Mouse (Mus musculus) erythroid progenitor cell, adult 5-6 weeks (primary cell): ENCODE data around the gene Senp6. TPM values are rescaled to one million over a fixed set of nuclear protein-coding genes. Genes with fewer than 3 reads are reported as not detected.

ENCODE experiments used
- ATAC-seq: replicated peaks from 2 replicates; pipeline ENCODE4 v1.8.0; 2016; ENCODE audit warnings: moderate number of reproducible peaks, mild to moderate bottlenecking, moderate TSS enrichment, inconsistent platforms; ENCODE audit not compliant: poor library complexity, low FRiP score, severe bottlenecking
- total RNA-seq, 2 experiments: library from RNA; stranded (forward) in 1 of 2; stranded (reverse) in 1 of 2; fragments of 150-400 nt in 1 of 2; fragments of 186-747, 209-891 nt in 1 of 2; gene quantifications; 2 replicates each; pipeline versions ENCODE4 v1.2.3 to v1.2.4; 2015 to 2017; ENCODE audit warnings: low replicate concordance in 2 of 2

Senp6 gene
- total RNA-seq, 2 experiments from 2014 or later: 52.6 to 94.3 TPM

DNA sequence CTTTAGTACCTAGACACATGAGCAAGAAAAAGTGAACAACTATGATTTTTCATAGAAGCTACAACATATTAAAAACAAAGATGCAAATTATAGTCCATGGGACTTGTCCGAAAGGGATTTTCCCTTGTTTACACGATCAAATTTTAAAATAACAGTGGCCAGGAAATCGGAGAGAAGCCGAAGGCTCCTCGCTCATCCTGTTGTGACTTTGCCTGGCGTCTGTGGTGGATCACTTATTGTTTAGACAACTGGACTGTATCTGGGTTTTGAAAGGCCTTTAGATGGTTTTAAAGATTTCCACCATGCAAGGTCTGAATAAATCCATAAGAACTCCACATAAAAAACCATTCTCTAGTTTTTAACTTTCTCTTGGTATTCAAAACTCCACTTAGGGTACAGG, 99.7 kb downstream of the Senp6 start:
- no peak for ATAC-seq

DNA sequence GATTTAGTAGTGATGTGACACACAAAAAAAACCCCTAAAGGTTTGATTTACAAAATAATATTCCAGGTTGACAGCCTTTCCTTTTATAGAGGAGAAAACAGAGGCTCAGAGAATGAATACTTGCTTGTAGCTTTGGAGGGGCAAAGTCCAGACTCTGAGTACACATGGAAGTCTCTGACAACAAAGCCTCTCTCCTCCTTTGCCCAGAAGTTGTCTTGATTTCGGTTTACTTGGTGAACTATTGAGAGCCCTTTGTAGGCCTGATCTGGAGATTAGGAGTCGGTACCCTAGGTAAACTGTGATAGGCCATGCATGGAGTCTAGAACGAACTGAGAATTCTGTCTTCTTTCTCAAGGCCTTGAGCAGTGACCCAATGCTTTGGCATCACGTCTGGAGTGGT, 100.4 kb downstream of the Senp6 start:
- ATAC-seq: no peak

DNA sequence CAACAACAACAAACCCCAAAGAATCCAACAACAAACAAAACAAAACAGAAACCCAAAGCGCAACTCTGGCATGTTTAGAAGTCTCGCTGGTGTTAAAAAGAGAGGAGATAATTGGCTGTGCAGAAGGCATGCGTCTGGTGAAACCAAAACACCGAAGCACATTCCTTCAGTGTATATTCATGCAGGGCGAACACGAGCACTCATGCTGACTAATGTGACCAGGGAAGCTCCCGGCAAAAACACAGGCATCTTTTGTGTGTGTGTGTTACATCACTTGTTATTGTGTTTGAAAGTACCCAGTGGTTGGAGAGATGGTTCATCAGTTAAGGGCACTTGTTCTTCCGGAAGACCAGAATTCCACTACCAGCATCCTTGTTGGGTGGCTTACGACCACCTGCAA, 102.8 kb downstream of the Senp6 start:
- ATAC-seq: no peak

DNA sequence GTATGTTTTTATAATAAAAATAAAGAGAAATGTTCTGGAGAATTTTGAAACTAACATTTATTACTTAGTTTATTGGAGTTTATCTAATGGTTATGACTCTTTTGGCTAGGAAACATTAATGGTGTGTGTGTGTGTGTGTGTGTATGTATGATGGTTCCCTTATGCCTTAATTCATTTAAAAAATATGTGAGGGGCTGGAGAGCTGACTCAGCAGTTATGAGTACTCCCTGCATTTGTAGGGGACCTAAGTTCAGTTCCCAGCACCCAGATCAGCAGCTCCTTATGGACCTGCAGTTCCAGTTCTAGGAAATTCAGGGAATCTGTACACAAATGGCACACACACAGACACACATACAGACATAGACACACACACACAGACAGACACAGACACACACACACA, 104.5 kb downstream of the Senp6 start:
- ATAC-seq: no peak

DNA sequence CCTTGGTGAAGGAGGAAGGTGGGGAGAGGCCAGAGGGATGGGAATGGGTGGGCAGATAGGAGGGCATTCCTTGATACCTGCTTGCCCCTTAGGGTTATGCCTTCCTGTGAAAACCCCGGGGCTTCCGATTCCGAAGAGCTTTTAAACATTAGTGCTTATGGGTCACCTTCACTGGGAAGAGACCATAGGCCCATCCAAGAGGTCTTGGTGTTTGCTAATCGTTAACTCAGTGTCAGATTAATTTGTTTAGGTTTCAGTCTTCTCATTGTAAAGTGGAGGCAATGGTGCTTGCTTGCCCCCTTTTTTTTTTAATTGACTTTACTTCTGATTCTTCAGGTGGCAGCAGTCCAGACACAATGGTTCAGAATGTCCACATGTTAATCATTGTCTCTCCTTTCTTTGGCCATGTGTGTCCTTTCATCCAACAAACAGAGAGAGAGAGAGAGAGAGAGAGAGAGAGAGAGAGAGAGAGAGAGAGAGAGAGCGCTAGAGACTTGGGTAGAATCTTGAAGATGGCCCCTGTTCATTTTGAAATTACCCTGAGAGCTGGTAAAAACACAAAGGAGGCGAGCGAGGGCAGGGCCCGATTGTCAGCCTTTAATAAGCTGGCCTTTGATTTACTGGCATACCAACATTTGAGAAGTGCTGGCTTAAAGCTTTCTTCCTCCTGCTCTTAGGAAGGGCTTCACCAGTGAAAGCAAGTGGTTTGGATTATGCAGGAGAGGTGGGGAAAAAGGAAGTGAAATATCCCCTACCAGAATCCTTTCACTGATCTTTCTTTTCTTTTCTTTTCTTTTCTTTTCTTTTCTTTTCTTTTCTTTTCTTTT, 105.9 kb downstream of the Senp6 start:
- ATAC-seq: no peak

DNA sequence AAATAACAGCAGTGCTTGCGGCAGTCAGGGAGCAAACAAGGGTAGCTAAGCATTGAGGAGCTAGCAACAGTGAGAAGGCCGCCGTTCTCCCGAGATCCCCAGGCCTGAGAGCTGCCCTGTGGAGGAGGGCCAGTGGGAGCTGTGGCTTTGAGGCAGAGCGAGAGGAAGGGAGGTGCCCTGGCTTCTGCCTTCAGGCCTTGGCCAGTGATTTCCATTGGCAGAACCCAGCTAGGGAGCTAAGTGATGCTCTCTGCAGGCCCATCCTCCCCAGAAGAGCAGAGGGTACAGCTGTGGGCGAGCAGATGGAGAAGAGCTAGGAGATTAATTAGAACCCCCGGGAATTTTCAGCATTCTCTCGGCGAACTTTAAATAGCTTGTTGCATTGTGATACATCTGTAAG, 106.9 kb downstream of the Senp6 start:
- no peak for ATAC-seq

DNA sequence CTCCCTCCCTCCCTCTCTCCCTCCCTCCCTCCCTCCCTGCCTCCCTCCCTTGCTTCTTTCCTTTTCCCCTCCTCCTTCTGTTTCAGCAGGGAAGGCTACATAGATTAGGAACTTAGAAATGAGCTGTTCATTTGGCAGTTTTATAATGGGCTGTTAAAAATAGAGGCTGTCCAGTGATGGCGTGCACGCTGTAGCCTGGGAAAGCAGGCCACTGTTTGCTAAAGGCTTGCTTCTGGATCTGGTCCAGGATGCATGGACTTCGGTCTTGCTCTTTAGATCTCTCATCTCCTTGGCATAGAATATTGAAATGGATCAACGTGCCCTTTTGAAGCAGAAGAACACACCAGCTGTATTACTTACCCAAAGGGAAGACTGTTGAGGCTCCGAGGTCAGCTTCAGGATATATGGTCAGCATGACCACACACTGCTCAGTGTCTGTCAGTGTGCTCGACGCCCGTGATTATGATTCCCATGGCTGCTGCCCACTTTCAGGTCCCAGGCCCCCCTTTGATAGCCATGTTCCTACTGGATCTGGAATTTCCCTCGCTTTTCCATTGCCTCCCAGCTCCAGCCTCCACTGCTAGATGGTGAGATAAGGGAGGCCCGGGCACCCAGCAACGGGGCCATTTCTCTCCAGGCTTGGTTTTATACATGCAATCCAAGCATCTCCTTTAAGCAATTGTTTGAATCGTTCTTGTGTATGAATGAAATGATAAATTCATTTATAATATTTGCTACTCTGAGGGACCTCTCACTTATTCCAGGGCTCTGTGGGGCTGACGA, 110.2 kb downstream of the Senp6 start:
- ATAC-seq: no peak

DNA sequence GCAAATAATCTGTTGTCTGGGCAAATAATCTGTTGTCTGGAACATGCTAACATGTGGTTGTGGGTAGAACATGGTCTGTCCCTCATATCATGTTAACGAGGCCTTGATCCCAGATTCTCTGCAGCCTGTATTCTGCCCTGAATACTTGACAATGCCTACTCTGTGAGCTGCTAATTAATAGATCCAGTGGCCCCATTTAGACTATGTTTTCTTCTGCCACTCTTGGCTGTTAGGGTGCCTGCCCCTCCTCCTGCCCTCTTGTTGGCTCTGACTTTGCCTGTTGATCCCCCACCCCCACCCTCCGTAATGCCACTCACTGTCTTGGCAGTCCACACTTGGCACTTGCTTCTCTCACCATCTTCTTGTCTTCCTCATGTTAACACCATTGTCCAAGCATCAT, 112.0 kb downstream of the Senp6 start:
- ATAC-seq: no peak

DNA sequence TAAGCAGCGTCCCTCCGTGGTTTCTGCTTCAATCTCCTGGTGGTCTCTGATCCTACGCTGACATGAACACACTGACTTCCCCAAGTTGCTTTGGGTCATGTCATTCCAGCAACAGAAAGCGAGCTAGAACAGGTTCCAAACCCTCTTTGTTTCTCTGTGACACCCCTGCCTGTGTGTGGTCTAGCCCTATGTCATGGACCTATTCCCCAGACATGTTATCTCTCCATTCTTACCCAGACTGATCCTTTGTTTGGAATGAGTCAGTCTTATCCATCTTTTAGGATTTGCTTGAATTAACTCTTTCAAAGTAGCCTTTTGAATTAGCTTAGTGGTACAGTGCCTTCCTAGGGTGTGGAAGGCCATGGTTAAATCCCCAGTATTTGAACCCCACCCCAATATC, 113.0 kb downstream of the Senp6 start:
- ATAC-seq: no peak

DNA sequence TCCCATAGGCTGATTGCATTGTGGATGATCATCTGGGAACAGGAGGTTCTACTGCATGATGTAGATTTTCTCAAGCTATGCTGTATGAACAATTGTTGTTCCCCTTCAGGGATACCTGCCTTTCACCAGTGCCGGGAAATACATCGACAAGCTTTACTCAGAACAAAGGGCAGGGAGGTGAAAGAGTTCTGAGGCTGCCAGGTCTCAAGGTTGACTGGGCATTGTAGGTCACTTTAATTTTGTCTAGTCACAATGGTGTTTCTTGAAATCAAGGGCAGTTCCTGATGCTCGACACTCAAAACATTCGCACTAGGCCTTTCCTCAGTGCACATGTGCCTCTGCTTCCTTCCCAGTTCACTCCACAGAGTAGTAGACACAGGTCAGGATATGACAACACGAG, 114.1 kb downstream of the Senp6 start:
- ATAC-seq: no peak

DNA sequence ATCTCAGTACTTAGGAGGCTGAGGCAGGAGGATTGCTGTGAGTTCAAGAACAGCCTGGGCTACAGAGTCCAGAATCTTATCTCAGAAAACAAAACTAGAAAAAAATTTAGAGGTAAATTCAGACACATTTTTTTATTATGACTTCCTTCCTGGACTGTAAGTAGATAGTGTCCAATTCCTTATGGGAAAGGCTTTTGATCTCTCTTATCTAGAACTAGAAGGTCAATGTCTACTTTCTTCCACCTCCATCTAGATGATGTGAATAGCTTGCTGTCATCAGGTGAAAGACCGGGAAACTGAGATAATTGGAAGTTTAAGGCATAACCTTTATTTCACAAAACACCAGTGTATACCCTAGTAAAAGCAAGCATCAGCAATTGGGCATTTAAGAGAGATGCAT, 115.0 kb downstream of the Senp6 start:
- ATAC-seq: no peak

DNA sequence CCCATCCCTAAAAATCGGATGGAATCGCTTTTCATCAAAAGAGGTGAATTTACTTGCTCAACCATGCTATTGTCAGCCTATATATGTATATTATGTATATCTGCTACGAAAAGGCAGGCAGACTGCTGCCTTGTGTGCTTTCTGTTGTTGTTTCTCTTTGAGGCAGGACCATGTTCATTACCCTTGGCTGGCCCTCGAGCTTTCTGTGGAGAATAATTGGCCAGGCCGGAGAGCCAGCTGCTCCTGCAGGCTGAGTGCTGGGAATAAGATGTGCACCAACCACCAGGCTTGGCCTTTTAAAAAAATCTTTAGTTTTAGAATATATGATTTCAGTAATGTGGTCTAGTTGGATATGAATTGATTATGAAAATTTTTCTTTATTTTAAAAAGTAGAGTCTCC, 117.4 kb downstream of the Senp6 start:
- no peak for ATAC-seq

DNA sequence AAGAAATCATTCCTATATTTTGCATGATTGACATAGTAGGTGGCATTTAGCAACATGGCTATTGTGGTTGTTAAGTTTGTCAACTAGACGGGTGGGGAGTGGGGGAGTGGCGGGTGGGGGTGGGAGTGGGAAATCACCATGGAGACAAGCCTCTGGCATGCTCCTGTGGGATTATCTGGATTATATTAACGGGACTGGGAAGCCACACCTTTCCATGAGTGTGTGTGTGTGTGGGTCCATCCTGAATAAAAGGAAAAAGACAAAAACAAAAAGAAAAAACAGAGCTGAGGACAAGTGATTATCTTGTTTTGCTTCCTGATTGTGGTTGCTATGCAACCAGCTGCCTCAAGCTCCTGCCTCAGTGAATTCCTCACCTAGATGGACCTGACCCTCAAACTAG, 119.0 kb downstream of the Senp6 start:
- ATAC-seq: no peak

DNA sequence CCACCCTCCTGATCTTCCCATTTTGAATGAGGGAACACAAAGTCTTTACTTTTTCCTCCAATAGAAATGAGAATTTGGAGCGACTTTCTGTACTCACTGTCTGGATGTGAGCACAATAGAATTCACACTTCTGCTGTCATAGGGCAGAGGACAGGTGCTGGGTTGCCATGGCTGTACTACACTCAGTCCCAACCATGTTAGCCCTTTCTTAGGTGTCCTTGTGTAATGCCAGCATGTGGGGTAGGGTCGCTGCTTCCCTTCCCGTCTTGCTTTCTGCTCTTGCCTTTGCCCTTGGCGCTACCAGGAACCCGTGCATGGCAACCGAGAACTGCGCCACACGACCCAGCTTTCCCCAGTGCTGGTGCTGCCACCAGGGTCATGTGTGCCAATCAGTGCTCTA, 120.0 kb downstream of the Senp6 start:
- ATAC-seq: no peak

DNA sequence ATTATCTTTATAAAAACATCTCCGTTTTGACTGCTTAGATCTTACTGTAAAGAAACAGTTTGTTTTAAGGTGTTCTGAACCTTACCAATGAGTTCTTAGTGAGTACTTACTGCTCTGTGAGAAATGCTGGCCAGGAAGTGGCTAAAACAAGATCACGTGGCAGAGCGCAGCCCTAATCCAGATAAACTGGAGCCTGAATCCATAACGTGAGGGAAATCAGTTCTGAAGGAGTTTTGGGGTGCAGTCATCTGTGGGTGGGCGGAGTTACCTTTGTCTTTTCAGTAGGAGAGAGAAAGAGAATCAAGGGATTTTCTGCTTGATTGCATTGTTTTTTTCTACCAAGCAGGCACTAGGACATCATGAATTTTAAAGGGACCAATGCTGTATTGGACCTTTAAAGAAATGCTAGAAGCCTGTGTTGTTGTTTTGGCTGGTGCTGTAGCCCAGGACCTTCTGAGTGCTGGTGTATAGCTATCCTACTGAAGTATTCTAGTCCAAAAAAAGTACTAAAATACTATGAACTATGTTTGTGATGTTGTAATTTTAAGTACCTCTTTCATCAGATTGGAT, 121.7 kb downstream of the Senp6 start:
- no peak for ATAC-seq

DNA sequence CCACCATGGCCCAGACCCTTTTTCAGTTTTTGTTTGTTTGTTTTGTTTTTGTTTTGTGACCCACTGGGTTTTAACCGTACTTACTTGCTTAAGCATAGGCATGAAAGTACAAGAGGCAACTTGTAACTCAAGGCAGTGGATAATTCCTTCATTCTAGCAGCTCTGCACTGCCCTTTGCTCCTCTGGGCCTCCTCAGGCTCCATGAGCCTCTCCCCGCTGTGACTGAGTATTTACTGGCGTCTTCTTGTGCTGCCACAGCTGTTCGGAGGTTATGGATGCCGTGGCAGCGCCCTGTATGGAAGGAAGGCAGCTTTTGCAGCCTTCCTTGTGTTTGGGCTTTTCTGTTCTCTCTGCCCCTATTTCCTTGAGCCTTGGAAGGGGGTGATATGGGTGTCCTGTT, 124.5 kb downstream of the Senp6 start:
- ATAC-seq: no peak

DNA sequence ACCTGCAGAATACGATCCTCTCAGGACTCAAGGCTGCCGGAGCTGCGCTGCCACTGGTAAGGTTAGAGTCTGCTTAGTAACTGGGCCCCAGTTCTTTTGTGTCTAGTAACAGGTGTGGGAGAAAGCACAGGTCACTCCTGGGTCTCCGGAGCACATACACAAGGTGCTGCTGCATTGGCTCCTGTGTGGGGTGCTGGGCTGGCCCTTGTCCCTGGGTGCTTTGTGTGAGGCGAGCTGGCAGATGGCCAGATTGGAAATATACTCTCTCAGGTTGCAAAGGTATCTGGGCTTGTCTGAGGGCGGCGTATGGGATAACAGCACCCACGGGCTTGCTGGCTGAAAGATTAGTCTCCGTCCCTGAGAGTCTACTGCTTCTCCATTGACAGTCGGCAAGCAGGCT, 125.6 kb downstream of the Senp6 start:
- ATAC-seq: no peak

DNA sequence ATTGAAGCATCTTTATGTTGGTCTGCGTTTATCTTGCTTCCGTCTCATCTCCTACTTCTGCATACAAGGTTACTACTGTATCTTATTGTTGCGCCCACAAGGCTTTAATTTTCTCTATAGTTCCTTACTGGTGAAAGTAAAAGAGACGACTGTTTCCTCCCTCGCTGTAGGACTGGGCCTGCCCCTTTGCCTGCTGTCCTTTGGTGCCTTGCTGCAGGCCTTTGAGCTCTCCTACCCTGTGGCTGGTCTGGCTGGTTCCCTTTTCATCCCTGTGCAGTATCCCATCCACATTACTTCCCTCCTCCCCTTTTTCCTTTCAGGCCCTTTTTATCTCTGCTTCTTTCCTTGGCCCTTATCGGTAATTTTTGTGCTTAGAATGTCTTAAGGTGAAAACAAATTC, 127.7 kb downstream of the Senp6 start:
- no peak for ATAC-seq
